Mouse (Mus musculus): ENCODE measurements at regions not wholly inside any gene's neighbourhood (a gene's known extent, or its start where the extent isn't known, plus 50 kb on each side); places are given as distances from the start of the nearest gene placed in this dataset.
"Not testable (repeated sequence)": the region's sequence is repeated elsewhere in the genome, so short reads cannot be mapped to it uniquely, and the experiment has no call there.

GRCm38 (mm10) chr4:53261556-53262140, 102.0 kb upstream of the Abca1 start:
- no peaks in the 10 kb centered on the region for H3K36me3 ChIP-seq (ENCODE audit: control insufficient read depth, insufficient read depth, low read length)
- H3K9me3 ChIP-seq (ENCODE audit: control insufficient read depth, low read length), result no peaks in the 10 kb centered on the region
- 83% methylated on average over 6 of the region's 6 CpGs for WGBS
- ATAC-seq (ENCODE audit: low FRiP score) (no peak), DNase-seq (ENCODE audit: low spot score, missing footprints) (no peak)
- H3K4me3 ChIP-seq (ENCODE audit: low read depth, low read length), result no peak overlapping the region
- no peaks in the 10 kb centered on the region for H3K27me3 ChIP-seq (ENCODE audit: control insufficient read depth, insufficient read depth, low read length)
- no peak overlapping the region for H3K9ac ChIP-seq (ENCODE audit: low read length)
- H3K27ac ChIP-seq (ENCODE audit: low read depth, low read length), result no peak overlapping the region
- no peak overlapping the region for H3K4me2 ChIP-seq
- no peaks in the 10 kb centered on the region for H3K4me1 ChIP-seq (ENCODE audit: control insufficient read depth, insufficient read depth, low read length)

- Histone ChIP-seq H3K4me2 (no peak overlapping the region), H3K4me3 (ENCODE audit: low read depth, low read length) (no peak overlapping the region), H3K36me3 (ENCODE audit: control insufficient read depth, insufficient read depth, low read length) (no peaks in the 10 kb centered on the region), H3K4me1 (ENCODE audit: control insufficient read depth, insufficient read depth, low read length) (no peaks in the 10 kb centered on the region), H3K27ac (ENCODE audit: low read depth, low read length) (no peak overlapping the region), H3K9me3 (ENCODE audit: control insufficient read depth, low read length) (no peaks in the 10 kb centered on the region), H3K27me3 (ENCODE audit: control insufficient read depth, insufficient read depth, low read length) (no peaks in the 10 kb centered on the region), H3K9ac (ENCODE audit: low read length) (no peak overlapping the region)
- 96% methylated on average over 6 of the region's 6 CpGs for WGBS
- ATAC-seq (ENCODE audit: low FRiP score) (no peak), DNase-seq (ENCODE audit: low spot score, missing footprints) (no peak)
Observed at GRCm38 (mm10) chr4:53258975-53259374, 99.3 kb upstream of the Abca1 start.

- Histone ChIP-seq H3K4me1 (ENCODE audit: control insufficient read depth, insufficient read depth, low read length) (no peaks in the 10 kb centered on the region), H3K36me3 (ENCODE audit: control insufficient read depth, insufficient read depth, low read length) (no peaks in the 10 kb centered on the region), H3K9me3 (ENCODE audit: control insufficient read depth, low read length) (no peaks in the 10 kb centered on the region), H3K27ac (ENCODE audit: low read depth, low read length) (no peak overlapping the region), H3K9ac (ENCODE audit: low read length) (no peak overlapping the region), H3K4me3 (ENCODE audit: low read depth, low read length) (no peak overlapping the region), H3K4me2 (no peak overlapping the region), H3K27me3 (ENCODE audit: control insufficient read depth, insufficient read depth, low read length) (no peaks in the 10 kb centered on the region)
- no peak for DNase-seq (ENCODE audit: low spot score, missing footprints)
- WGBS, result 88% methylated on average over 5 of the region's 5 CpGs
- ATAC-seq (ENCODE audit: low FRiP score), result no peak
Observed at GRCm38 (mm10) chr4:53256996-53257395, 97.3 kb upstream of the Abca1 start.

GRCm38 (mm10) chr4:53254483-53254882, 94.8 kb upstream of the Abca1 start:
- WGBS, result 80% methylated on average over 6 of the region's 6 CpGs
- H3K27me3 ChIP-seq (ENCODE audit: control insufficient read depth, insufficient read depth, low read length), result no peaks in the 10 kb centered on the region
- H3K36me3 ChIP-seq (ENCODE audit: control insufficient read depth, insufficient read depth, low read length), result no peaks in the 10 kb centered on the region
- no peak overlapping the region for H3K27ac ChIP-seq (ENCODE audit: low read depth, low read length)
- H3K9me3 ChIP-seq (ENCODE audit: control insufficient read depth, low read length), result no peaks in the 10 kb centered on the region
- no peak overlapping the region for H3K4me2 ChIP-seq
- H3K9ac ChIP-seq (ENCODE audit: low read length), result no peak overlapping the region
- no peak overlapping the region for H3K4me3 ChIP-seq (ENCODE audit: low read depth, low read length)
- DNase-seq (ENCODE audit: low spot score, missing footprints) (no peak), ATAC-seq (ENCODE audit: low FRiP score) (no peak)
- no peaks in the 10 kb centered on the region for H3K4me1 ChIP-seq (ENCODE audit: control insufficient read depth, insufficient read depth, low read length)

GRCm38 (mm10) chr4:53253680-53254079, 94.0 kb upstream of the Abca1 start:
- Histone ChIP-seq H3K4me3 (ENCODE audit: low read depth, low read length) (no peak overlapping the region), H3K27ac (ENCODE audit: low read depth, low read length) (no peak overlapping the region), H3K36me3 (ENCODE audit: control insufficient read depth, insufficient read depth, low read length) (no peaks in the 10 kb centered on the region), H3K27me3 (ENCODE audit: control insufficient read depth, insufficient read depth, low read length) (no peaks in the 10 kb centered on the region), H3K9ac (ENCODE audit: low read length) (no peak overlapping the region), H3K9me3 (ENCODE audit: control insufficient read depth, low read length) (no peaks in the 10 kb centered on the region), H3K4me1 (ENCODE audit: control insufficient read depth, insufficient read depth, low read length) (no peaks in the 10 kb centered on the region), H3K4me2 (no peak overlapping the region)
- WGBS, result 71% methylated on average over 4 of the region's 4 CpGs
- ATAC-seq (ENCODE audit: low FRiP score), result no peak
- no peak for DNase-seq (ENCODE audit: low spot score, missing footprints)

- ATAC-seq (ENCODE audit: low FRiP score) (no peak), DNase-seq (ENCODE audit: low spot score, missing footprints) (no peak)
- no peaks in the 10 kb centered on the region for H3K27me3 ChIP-seq (ENCODE audit: control insufficient read depth, insufficient read depth, low read length)
- no peak overlapping the region for H3K27ac ChIP-seq (ENCODE audit: low read depth, low read length)
- no peaks in the 10 kb centered on the region for H3K9me3 ChIP-seq (ENCODE audit: control insufficient read depth, low read length)
- no peaks in the 10 kb centered on the region for H3K36me3 ChIP-seq (ENCODE audit: control insufficient read depth, insufficient read depth, low read length)
- WGBS, result 89% methylated on average over 3 of the region's 3 CpGs
- no peaks in the 10 kb centered on the region for H3K4me1 ChIP-seq (ENCODE audit: control insufficient read depth, insufficient read depth, low read length)
- no peak overlapping the region for H3K4me2 ChIP-seq
- no peak overlapping the region for H3K4me3 ChIP-seq (ENCODE audit: low read depth, low read length)
- no peak overlapping the region for H3K9ac ChIP-seq (ENCODE audit: low read length)
Observed at GRCm38 (mm10) chr4:53250325-53250724, 90.6 kb upstream of the Abca1 start.

- no peak overlapping the region for H3K9ac ChIP-seq (ENCODE audit: low read length)
- H3K9me3 ChIP-seq (ENCODE audit: control insufficient read depth, low read length), result no peaks in the 10 kb centered on the region
- no peaks in the 10 kb centered on the region for H3K27me3 ChIP-seq (ENCODE audit: control insufficient read depth, insufficient read depth, low read length)
- H3K4me1 ChIP-seq (ENCODE audit: control insufficient read depth, insufficient read depth, low read length), result no peaks in the 10 kb centered on the region
- ATAC-seq (ENCODE audit: low FRiP score) (no peak), DNase-seq (ENCODE audit: low spot score, missing footprints) (no peak)
- H3K36me3 ChIP-seq (ENCODE audit: control insufficient read depth, insufficient read depth, low read length), result no peaks in the 10 kb centered on the region
- no peak overlapping the region for H3K4me2 ChIP-seq
- H3K27ac ChIP-seq (ENCODE audit: low read depth, low read length), result no peak overlapping the region
- H3K4me3 ChIP-seq (ENCODE audit: low read depth, low read length), result no peak overlapping the region
- 92% methylated on average over 15 of the region's 15 CpGs for WGBS
Observed at GRCm38 (mm10) chr4:53246083-53246747, 86.5 kb upstream of the Abca1 start.

GRCm38 (mm10) chr4:53245553-53245952, 85.9 kb upstream of the Abca1 start:
- Histone ChIP-seq H3K27me3 (ENCODE audit: control insufficient read depth, insufficient read depth, low read length) (no peaks in the 10 kb centered on the region), H3K9me3 (ENCODE audit: control insufficient read depth, low read length) (no peaks in the 10 kb centered on the region), H3K9ac (ENCODE audit: low read length) (no peak overlapping the region), H3K36me3 (ENCODE audit: control insufficient read depth, insufficient read depth, low read length) (no peaks in the 10 kb centered on the region), H3K27ac (ENCODE audit: low read depth, low read length) (no peak overlapping the region), H3K4me3 (ENCODE audit: low read depth, low read length) (no peak overlapping the region), H3K4me2 (no peak overlapping the region), H3K4me1 (ENCODE audit: control insufficient read depth, insufficient read depth, low read length) (no peaks in the 10 kb centered on the region)
- ATAC-seq (ENCODE audit: low FRiP score) (no peak), DNase-seq (ENCODE audit: low spot score, missing footprints) (no peak)
- WGBS, result 93% methylated on average over 4 of the region's 4 CpGs

- H3K9me3 ChIP-seq (ENCODE audit: control insufficient read depth, low read length); H3K27me3 ChIP-seq (ENCODE audit: control insufficient read depth, insufficient read depth, low read length); H3K36me3 ChIP-seq (ENCODE audit: control insufficient read depth, insufficient read depth, low read length); H3K4me2 ChIP-seq; H3K9ac ChIP-seq (ENCODE audit: low read length); DNase-seq (ENCODE audit: low spot score, missing footprints); H3K4me3 ChIP-seq (ENCODE audit: low read depth, low read length); H3K27ac ChIP-seq (ENCODE audit: low read depth, low read length); ATAC-seq (ENCODE audit: low FRiP score); H3K4me1 ChIP-seq (ENCODE audit: control insufficient read depth, insufficient read depth, low read length): not testable (repeated sequence)
- 89% methylated on average over 8 of the region's 8 CpGs for WGBS
Observed at GRCm38 (mm10) chr4:53243473-53243872, 83.8 kb upstream of the Abca1 start.

Data from midbrain, embryonic 11.5 days (tissue).